In genomic region chr7:99919971-99920370, GRCm38 (mm10) we compare ENCODE assay signal across 9 mouse cellular contexts.
"Had no signal": no experiment of that assay in that cellular context is flagged by ENCODE, and none has a peak within 500 bp of the region (broad histone marks: within the 10 kb centered on the region; RNA-seq: fewer than 3 reads in every experiment).

No protein-coding gene starts in this region.

- H3K4me3 ChIP-seq: liver, embryonic 13.5 days; midbrain, embryonic 12.5 days; midbrain, embryonic 15.5 days; neural tube, embryonic 13.5 days had no signal

- H3K27ac ChIP-seq: hindbrain, postnatal 0 days; kidney, postnatal 0 days; liver, embryonic 13.5 days; midbrain, embryonic 12.5 days; midbrain, embryonic 15.5 days; neural tube, embryonic 13.5 days had no signal

- DNase-seq: kidney, adult 18-20 months; kidney, postnatal 25 days; liver, embryonic 13.5 days; retina, postnatal 1 day had no signal
